Mouse (Mus musculus) gonadal fat pad, adult 2 months (tissue): Measurements from ENCODE around the gene C1ra. TPM values are rescaled to one million over a fixed set of nuclear protein-coding genes. Genes with fewer than 3 reads are reported as not detected.
"Not testable (repeated sequence)": the region's sequence is repeated elsewhere in the genome, so short reads cannot be mapped to it uniquely, and the experiment has no call there.

Experiments used
- DNase-seq: peaks from one replicate; pipeline ENCODE4 v3.0.0-alpha.2; 2012; ENCODE audit warnings: low read depth
- polyA plus RNA-seq: library from polyadenylated mRNA; depleted of rRNA; stranded (reverse); fragments of >200 nt; gene quantifications from 2 replicates; pipeline ENCODE4 v1.2.3, GENCODE M21; 2012

C1ra gene
- polyA plus RNA-seq, 1 experiment = 39.6 TPM

DNA sequence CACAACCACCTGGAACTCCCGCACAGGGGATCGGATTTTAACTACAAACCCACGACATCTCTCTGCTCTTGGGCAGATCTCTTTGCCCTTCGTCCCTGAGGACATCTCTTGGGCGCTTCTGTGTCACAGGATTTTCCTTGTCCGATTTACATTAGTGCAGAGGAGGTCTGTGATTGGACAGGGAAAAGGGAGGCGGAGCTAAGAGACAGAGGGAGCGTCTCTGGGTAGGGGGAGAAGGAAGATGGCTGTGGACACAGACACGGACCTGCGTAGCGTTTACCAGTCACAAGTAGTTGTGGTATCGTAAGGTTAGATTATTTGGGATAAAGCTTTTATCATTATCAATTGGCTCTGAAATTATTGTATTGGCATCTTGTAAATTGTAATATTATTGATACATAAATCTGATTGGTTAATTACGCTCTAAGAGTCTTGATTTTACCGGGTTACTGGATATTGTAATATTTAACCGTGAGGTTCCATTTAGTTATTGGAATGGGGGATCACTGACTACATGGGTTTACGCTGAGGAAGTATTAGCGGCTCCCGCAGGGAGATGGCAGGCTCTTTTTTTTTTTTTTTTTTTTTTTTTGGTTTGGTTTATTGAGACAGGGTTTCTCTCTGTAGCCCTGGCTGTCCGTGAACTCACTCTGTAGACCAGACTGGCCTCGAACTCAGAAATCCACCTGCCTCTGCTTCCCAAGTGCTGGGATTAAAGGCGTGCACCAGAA lies 26.6 kb upstream of the C1ra start:
- DNase-seq = no peak

DNA sequence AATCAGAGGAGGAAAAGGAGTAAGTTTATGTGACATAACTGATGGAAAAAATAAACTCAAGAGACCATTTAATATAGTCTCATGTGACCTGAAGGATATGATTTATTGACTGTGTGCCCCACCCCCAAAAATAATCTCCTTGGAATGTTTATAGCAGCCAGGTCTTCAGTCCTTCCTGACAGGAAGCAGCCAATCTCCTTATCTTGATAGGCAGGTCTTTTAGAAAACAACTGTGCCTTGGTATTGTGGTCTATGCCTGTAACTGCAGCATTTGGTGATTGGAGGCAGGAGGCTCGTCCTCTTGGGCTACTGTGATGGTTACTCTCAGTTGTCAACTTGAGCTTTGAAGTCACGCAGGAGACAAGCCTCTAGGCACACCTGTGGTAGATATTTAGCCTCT lies 24.7 kb upstream of the C1ra start:
- no peak for DNase-seq

DNA sequence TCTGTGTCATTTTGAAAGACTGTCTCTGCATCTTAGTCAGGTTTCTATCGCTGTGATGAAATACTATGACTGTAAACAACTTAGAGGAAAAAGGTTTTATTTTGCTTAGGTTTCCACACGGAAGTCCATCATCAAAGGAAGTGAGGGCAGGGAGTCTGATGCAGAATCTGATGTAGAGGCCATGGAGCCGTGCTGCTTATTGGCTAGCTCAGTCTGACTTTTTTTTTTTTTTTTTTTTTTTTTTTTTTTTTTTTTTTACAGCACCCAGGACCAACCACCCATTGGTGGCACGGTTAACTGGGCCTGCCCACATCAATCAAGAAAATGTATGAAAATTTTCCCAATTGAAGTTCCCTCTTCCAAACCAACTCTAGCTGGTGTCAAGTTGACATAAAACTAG lies 23.3 kb upstream of the C1ra start:
- DNase-seq = no peak

DNA sequence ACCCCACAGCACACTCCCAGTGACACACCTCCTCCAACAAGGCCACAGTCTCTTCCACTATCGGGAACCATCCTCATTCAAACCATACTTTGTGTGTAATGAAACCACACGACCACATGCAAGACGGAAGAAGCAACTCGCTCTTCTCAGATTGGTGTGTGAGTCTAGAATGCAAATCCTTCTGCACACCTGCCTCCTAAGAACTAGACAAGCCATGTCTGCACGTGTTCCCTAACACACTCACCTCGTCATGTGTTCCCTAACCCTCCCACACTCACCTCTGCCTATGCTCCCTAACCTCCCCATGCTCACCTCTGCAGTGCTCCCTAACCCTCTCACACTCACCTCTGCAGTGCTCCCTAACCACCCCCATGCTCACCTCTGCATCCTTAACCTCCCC lies 20.8 kb upstream of the C1ra start:
- no peak for DNase-seq

DNA sequence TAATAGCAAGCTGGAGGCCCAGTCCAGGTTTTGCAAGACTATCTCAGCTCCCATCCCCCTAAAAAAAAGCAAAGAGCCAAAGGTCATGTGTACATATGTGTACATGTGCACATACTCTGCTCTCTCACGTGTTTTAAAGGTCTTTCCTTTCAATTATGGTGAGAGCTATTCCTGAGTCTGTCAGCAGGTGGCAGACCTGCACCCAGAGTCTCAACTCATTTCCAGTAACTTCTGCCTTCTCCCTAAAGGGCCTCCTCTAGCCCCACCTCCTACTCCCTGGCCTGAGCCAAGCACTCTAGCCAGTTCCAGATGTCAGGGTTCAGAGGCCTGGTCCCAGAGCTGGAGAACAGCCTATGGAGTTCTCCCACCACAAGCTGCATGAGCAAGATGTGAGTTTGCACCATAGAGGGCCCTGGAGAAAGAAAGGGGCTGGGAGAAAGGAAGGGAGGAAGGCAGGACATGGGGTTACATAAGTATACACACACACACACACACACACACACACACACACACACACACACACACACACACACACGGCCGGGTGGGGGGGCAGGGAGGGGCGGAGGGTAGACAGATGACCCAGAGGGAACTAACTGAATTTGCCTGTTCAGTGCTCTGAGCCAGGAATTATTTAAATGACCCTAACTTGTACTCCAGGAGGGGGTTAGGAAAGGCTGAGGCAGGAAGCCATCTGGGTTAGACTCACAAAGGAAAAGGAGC lies 19.2 kb upstream of the C1ra start, which contains the start of gene C1rl:
TSS of gene C1rl (plus strand) at position 272 of the 720 bp plus-strand sequence.
- DNase-seq = no peak

DNA sequence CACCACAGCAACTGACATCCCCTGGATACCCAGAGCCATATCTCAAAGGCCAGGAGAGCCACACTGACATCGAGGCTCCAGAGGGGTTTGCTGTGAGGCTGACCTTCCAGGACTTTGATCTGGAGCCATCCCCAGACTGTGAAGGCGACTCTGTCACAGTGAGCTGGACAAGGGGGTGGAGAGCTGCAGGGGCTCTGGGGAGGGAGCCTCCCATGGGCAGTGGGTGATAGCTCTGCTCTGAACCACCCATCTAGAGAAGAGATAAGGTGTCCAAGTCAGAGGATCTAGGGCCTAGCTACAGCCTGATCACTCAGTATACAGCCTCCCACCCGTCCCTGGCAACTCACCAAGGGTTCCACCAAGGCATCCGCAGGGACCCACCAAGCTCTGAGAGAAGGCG lies 18.3 kb upstream of the C1ra start:
- DNase-seq = no peak

DNA sequence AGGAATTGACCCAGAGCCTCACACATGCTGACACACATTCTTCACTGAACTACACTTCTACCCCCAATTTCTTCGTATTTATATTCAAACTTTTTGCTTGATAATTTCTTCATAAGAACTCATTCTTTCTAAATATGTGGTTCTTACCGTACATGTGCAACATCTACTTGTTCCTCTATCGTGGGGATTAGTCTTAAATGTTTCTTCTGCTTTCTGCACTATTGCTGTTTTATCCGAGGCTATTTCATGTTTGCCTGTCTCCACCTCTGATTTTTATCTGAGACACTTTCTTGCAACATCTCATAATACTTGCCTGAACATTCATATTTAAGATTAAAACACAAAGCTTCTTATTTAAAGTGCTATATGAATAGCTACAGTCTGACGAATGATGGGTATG lies 16.2 kb upstream of the C1ra start:
- no peak for DNase-seq

DNA sequence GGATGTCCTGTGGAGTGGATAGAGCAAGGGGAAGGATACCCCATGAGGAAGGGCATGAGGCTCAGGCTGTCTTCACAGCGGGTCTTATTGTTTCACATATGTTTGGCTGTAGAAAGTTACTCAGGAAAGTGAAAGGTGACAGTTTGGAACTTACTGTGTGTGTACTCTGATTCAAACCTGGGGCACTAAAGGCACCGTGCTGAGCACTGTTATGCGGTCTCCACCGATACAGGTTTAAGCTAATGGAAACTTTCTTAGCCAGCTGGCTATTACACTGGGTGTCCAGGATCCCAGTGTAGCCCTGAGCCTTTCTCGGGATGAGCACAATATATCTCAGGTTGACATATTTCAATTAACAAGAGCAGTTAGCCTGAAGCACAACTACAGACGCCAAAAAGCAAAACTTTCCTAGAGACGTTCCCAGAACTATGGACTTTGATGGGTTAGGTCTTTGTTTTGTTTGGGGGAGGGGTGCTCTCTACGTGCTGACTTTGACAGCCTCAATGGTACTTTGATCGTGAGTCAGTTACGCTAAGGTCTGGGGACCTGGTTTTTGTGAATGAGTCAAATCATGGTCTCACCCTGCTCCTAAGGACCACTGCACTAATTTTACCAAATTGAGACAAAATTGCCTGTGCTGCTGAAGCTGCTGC lies 12.2 kb upstream of the C1ra start:
- DNase-seq = no peak

DNA sequence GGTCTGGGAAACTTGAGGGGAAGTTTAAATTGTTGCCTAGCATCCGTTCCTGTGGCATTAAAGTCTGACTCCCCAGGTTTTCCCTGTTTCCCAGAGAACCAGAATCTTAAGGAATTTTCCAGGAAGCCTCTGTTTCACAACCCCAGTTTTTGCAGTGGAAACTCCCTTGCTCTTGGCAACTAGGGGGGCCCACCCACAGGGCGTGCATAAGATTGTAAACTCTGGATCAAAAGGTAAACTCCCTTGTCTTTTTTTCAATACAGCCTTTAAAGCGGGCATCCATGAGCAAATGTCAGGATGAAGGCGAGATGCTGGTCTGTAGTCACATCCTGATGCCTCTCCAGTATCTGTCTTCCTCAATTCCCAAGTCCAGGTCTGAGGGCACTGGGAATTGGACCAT lies 10.7 kb upstream of the C1ra start:
- no peak for DNase-seq

DNA sequence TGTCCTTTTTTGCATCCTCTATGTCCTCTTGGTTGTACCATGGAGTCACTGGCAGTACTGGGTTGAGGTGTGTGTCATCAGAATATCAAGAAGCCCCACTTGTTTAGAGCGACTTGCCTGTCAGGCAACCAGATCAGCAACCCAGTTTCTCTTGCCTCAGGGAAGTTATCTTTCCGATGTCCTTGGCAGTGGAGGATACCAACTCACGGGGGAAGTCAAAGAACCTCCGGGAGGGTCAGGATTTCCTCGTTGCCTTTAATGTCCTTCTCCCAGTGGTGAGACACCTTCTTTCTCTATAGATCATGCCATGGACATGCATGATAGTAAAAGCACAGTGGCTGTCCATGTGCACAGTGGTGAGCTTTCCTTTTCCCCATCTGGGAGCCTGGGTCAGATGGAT lies 10.2 kb upstream of the C1ra start:
- no peak for DNase-seq

DNA sequence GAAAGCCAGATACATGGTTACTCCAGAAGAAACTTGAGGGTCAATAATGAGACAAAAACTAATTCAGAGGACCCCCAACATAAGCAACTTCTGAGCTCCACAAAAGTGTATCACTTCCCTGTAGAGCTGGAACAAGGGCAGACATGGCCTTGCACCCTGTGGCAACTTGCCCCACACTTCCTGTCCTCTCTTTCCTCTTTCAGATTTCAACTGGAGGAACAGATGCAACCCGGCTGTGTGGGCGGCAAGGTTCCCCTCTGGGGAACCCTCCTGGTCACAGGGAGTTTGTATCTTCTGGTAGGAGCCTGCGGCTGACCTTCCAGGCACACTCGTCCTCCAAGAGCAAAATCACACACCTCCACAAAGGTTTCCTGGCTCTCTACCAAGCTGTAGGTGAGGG lies 7.2 kb upstream of the C1ra start:
- no peak for DNase-seq

DNA sequence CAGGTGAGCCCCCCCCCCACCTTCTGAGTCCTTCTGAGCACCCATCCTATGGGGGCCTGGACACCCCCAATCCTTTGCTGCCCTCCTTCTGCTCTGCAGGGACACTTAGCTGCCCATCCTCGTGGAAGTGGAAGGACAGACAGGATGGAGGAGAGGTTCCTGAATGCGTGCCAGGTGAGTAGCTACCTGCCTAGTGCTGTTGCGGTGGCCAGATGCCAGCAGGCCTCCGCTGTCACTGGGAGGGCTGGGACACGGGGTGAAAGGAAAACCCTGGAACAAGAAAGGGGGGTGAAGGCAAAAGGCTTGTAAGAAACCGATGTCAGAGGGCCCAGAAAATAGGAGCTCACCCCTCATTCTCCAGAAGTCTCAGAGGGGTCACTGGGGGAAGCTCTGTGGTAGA lies 5.2 kb upstream of the C1ra start:
- DNase-seq = no peak

DNA sequence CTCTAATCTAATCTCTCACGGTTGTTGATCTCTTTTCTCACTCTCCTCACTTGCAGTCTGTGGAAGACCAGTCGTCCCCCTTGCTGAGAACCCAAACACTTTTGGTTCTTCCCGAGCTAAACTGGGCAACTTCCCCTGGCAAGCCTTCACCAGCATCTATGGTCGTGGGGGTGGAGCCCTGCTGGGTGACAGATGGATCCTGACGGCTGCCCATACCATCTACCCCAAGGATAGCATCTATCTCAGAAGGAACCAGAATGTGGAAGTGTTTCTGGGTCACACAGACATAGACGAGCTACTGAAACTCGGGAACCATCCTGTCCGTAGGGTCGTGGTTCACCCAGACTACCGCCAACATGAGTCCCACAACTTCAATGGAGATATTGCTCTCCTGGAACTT lies 3.9 kb upstream of the C1ra start:
- DNase-seq = no peak

DNA sequence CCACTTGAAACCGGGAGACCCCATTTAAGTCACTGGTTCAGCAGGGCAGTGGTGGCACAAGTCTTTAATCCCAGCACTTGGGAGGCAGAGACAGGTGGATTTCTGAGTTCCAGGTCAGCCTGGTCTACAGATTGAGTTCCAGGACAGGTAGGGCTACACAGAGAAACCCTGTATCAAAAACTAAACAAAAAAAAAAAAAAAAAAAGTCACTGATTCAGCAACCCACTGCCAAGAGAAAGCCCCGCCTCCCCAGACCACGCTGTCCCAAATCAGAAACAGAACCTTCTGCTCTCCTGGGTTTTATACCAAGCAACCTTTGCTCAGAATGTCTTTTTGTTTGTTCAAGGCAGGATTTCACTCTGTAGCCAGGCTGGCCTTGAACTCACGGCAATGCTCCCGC lies 3.0 kb upstream of the C1ra start:
- not testable (repeated sequence) for DNase-seq

DNA sequence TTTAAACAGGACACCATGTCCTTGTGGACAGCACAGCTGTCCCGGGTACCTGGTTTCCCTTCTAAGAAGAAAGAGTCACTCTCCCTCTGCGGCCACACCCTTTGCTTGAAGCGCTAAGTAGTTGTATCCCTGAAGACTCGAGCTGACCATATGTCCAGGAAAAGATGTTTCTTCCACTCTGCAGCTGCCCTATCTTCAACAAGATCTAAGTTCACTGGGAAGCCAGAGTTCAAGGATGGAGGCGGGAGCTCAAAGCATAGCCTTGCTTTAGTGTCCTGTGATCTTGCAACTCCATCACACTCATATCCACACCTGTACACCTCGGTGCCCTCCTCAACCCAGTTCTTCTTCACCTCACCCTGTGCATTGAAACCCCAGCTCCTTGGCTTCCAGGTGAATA lies 269 bp upstream of the C1ra start:
- DNase-seq = no peak

DNA sequence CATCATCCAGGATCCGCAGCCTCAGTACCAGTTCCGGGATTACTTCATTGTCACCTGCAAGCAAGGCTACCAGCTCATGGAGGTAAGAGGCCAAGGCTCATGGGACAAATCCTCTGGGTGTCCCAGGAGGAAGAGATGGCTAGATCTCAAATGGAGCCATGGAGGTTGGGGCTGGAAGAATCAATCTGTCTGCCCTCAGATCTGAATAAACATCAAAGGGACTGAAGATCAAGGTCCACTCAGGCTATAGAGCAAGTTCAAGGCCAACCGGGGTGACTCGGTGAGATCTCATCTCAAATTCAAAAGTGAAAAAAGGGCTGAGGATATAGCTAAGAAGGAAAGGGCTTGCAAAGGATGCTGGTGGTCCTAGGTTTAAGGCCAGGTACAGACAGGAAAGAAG lies 5.5 kb downstream of the C1ra start:
- DNase-seq = not testable (repeated sequence)

DNA sequence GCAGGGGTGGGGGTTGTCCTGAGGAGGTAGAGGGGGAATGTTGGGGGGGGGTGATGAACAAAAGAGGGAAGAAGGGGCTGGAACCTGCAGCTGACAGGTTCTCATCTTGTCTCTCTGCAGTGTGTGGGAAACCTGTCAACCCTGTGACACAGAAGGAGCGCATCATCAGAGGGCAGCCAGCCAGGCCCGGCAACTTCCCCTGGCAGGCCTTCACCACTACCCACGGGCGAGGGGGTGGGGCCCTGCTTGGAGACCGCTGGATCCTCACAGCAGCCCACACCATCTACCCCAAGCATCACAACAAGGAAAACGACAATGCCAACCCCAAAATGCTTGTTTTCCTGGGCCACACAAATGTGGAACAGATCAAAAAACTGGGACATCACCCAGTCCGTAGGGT lies 9.9 kb downstream of the C1ra start:
- not testable (repeated sequence) for DNase-seq

DNA sequence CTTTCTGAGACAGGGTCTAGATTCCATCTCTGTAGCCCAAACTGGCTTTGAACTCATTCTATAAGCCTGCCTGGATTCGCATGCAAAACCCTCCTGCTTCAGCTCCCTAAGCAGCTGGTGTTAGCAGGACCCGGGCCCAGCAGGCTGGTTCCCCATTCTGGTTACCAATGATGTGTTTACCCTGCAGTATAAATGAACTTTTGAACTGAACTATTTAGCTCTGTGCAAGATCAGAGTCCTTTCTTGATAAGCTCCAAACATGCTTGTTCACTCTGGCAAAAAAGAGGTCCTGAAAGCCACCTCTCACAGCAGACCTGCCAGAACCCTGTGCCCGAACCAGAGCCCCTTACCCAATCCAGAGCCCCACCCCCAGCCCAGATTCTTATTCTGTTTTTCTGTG lies 15.7 kb downstream of the C1ra start:
- no peak for DNase-seq

DNA sequence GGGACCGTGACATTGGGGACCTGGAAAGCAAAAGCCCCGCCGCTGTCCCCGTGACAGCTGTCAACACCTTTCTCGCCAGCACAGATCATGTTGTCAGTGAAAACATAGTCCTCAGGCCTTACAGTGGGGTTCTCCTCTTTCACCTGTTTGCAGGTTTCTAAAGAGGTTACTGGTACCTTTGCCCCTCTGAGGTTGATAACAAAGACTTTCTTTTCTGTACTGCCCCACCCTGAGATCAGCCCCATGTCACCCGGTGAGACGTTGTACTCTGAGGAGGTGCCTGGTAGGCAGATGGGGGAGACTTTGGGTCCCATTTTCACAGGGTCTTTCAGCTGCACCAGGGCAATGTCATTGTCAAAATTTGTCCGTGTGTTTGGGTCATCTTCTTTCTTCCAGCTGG lies 18.9 kb downstream of the C1ra start:
- DNase-seq = no peak

DNA sequence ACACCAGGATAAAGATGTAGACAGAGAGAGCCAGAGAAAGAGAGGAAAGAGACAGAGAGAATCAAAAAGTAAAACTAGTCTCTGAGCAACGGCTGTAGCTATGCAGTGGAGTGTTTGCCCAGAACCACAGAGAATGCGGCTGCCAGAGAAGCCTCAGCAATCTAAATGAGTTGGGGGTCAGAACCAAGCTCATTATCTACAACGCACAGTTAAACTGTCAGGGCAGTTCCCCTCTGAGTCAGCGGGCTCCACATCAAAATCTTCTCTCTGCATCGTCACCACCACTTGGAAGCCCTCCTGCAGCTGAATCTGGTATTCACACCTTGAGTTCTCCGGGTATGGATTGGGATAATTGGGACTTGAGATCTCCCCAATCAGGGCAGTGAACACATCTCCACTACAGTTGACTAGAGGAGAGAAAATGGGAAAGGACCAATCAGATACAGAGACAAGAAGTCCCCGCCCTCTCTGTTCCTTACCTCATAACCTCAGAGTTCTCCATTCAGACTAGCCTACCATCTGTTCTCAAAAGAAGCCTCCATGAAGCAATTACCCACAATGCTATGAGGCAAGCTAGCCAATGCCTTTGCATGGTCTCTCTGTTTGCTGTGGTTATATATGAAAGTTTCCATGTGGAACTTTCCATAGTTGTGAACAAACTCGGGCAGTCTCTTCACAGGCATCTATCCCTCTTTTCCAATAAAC lies 24.1 kb downstream of the C1ra start:
- DNase-seq = not testable (repeated sequence)

DNA sequence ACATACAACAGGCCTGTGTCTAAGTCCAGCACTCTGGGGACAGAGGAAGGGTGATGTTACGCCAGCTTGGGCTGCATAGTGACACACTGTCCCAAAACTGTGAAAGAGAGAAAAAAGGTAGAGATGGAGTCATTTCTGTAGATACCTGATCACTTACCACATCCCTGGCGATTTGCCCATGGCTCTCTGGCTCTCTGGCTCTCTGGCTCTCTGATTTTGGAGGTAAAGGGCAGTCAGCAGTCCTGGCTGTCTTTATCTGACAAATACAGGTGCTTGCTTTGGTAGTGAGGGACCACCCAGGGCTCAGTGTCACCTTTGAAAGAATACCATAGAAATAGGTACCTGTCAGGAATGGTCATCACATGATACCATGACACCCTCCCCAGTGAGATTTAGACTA lies 29.0 kb downstream of the C1ra start:
- DNase-seq = not testable (repeated sequence)

DNA sequence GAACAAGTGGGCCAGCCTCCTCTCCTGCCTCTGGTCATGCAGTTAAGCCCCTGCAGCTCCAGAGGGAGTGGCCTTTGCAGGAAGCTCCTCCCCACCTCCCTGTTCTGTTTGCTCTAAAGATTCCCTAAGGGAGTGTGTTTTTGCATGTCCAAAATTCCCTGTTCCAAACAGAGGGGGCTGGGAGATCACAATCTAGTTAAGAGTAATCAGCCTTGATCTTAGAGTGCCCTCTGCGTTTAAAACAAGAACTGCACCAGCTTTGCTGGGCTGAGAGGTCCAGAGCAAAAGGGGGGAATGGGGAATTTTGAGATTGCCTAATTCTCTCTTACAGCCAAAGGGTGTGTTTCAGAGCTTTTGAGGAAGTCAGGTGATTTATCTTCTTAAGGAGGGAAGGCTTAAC lies 30.1 kb downstream of the C1ra start, which contains the start of gene C1s1:
TSS of gene C1s1 (minus strand) at position 76 of the 400 bp plus-strand sequence.
- DNase-seq = not testable (repeated sequence)
